Mouse (Mus musculus): Measurements from ENCODE around the gene Nfatc4. TPM values are rescaled to one million over a fixed set of nuclear protein-coding genes. Genes with fewer than 3 reads are reported as not detected.

Nfatc4 gene
- total RNA-seq, 2 experiments from 2014 or later = 2.6 TPM

- peak; percentile 38 for TF ChIP-seq CTCF (conservative IDR thresholded peaks at IDR 0.05)
- peak overlapping the region; percentile 55; the same call in 1 of the 2 replicates for H3K27ac ChIP-seq
- DNase-seq (ENCODE audit: low spot score in 2 of 2) = no peak
- H3K4me3 ChIP-seq = peak overlapping the region; percentile 55
Observed at GRCm38 (mm10) chr14:55825216-55826051, 2.5 kb downstream of the Nfatc4 start.

- Histone ChIP-seq H3K27ac (no peak overlapping the region), H3K4me3 (peak overlapping the region; percentile 55; the same call in 1 of the 2 replicates)
- no peak for DNase-seq (ENCODE audit: low spot score in 2 of 2)
- TF ChIP-seq CTCF (conservative IDR thresholded peaks at IDR 0.05) = no peak
Observed at GRCm38 (mm10) chr14:55826142-55826541, 3.2 kb downstream of the Nfatc4 start.

- no peak for TF ChIP-seq CTCF (conservative IDR thresholded peaks at IDR 0.05)
- H3K4me3 ChIP-seq = peak overlapping the region; percentile 22; the same call in 1 of the 2 replicates
- no peak for DNase-seq (ENCODE audit: low spot score in 2 of 2)
- H3K27ac ChIP-seq = no peak overlapping the region
Observed at GRCm38 (mm10) chr14:55826551-55827340, 3.8 kb downstream of the Nfatc4 start.

GRCm38 (mm10) chr14:55828716-55829263 lies 5.8 kb downstream of the Nfatc4 start:
- TF ChIP-seq CTCF (conservative IDR thresholded peaks at IDR 0.05) = no peak
- no peak for DNase-seq (ENCODE audit: low spot score in 2 of 2)
- Histone ChIP-seq H3K4me3 (no peak overlapping the region), H3K27ac (no peak overlapping the region)

GRCm38 (mm10) chr14:55829854-55830253 lies 6.9 kb downstream of the Nfatc4 start:
- Histone ChIP-seq H3K27ac (no peak overlapping the region), H3K4me3 (no peak overlapping the region)
- no peak for TF ChIP-seq CTCF (conservative IDR thresholded peaks at IDR 0.05)
- no peak for DNase-seq (ENCODE audit: low spot score in 2 of 2)

- no peak for DNase-seq (ENCODE audit: low spot score in 2 of 2)
- Histone ChIP-seq H3K27ac (no peak overlapping the region), H3K4me3 (no peak overlapping the region)
- TF ChIP-seq CTCF (conservative IDR thresholded peaks at IDR 0.05) = no peak
Observed at GRCm38 (mm10) chr14:55830331-55830730, 7.4 kb downstream of the Nfatc4 start.

- Histone ChIP-seq H3K27ac (no peak overlapping the region), H3K4me3 (no peak overlapping the region)
- TF ChIP-seq CTCF (conservative IDR thresholded peaks at IDR 0.05) = no peak
- DNase-seq (ENCODE audit: low spot score in 2 of 2) = no peak
Observed at GRCm38 (mm10) chr14:55833126-55833525, 10.2 kb downstream of the Nfatc4 start.

- Histone ChIP-seq H3K27ac (no peak overlapping the region), H3K4me3 (no peak overlapping the region)
- DNase-seq (ENCODE audit: low spot score in 2 of 2) = no peak
- no peak for TF ChIP-seq CTCF (conservative IDR thresholded peaks at IDR 0.05)
Observed at GRCm38 (mm10) chr14:55834808-55835533, 12.0 kb downstream of the Nfatc4 start.

- no peak for TF ChIP-seq CTCF (conservative IDR thresholded peaks at IDR 0.05)
- H3K27ac ChIP-seq = no peak overlapping the region
- no peak for DNase-seq (ENCODE audit: low spot score in 2 of 2)
- no peak overlapping the region for H3K4me3 ChIP-seq
Observed at GRCm38 (mm10) chr14:55838312-55838711, 15.4 kb downstream of the Nfatc4 start.

- DNase-seq (ENCODE audit: low spot score in 2 of 2) = no peak
- peak; percentile 49 for TF ChIP-seq CTCF (conservative IDR thresholded peaks at IDR 0.05)
- Histone ChIP-seq H3K4me3 (no peak overlapping the region), H3K27ac (no peak overlapping the region)
Observed at GRCm38 (mm10) chr14:55838740-55839139, 15.8 kb downstream of the Nfatc4 start.

- Histone ChIP-seq H3K4me3 (no peak overlapping the region), H3K27ac (no peak overlapping the region)
- no peak for DNase-seq (ENCODE audit: low spot score in 2 of 2)
- no peak for TF ChIP-seq CTCF (conservative IDR thresholded peaks at IDR 0.05)
Observed at GRCm38 (mm10) chr14:55840853-55841366, 18.0 kb downstream of the Nfatc4 start.

- Histone ChIP-seq H3K4me3 (no peak overlapping the region), H3K27ac (no peak overlapping the region)
- DNase-seq (ENCODE audit: low spot score in 2 of 2) = no peak
- TF ChIP-seq CTCF (conservative IDR thresholded peaks at IDR 0.05) = peak; percentile 67
Observed at GRCm38 (mm10) chr14:55842794-55843193, 19.9 kb downstream of the Nfatc4 start.
